Mouse (Mus musculus) kidney, adult 2 months (tissue): ENCODE measurements around the gene Atp2c1.
A peak's percentile ranks its signal among the peaks of the same experiment; 100 is the strongest.

Experiments used
- CTCF ChIP-seq: fragments of 200-500 bp; conservative IDR thresholded peaks from 2 replicates; pipeline ENCODE4 v1.5.1; 2011; ENCODE audit warnings: low read depth, mild to moderate bottlenecking, control low read depth, low read length, moderate library complexity, mixed read lengths; ENCODE audit not compliant: insufficient read depth, insufficient read length
- POLR2A ChIP-seq: fragments of 200-500 bp; IDR thresholded peaks from one replicate; pipeline ENCODE4 v1.6.1; 2011; ENCODE audit warnings: low read depth, low read length, control low read depth

DNA sequence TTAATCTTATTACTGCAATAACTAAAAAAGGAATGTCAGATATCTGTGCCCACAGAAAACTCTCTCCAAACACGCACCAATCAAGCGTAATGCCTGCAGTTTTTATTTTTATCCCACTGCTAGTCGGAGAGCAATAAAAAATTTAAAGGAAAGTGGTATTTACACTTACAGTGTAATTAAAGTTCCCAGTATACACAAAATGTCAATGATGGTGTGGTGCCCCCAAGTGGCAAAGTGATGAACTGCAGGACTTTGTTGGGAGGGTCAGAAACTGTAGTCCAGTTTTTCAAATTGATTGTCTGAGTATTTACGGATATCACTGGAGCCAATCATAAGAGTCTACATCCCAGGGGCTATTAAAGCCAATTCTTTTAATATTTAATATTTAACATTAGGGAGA lies 137.8 kb downstream of the Atp2c1 start:
- peak; percentile 56 for TF ChIP-seq CTCF
- no peak for TF ChIP-seq POLR2A
